Mouse (Mus musculus) CH12.LX (cell line): ENCODE measurements around the gene Slc43a1. TPM values are rescaled to one million over a fixed set of nuclear protein-coding genes. Genes with fewer than 3 reads are reported as not detected.

ENCODE experiments used
- DNase-seq: peaks from one replicate; pipeline ENCODE4 v3.0.0-alpha.2; 2013; ENCODE audit errors: extremely low read depth
- H3K27ac ChIP-seq: 2 replicates; pipeline ENCODE4 v1.5.1; 2012; ENCODE audit warnings: low read depth, mild to moderate bottlenecking, control low read depth, moderate library complexity; ENCODE audit not compliant: insufficient read depth
- H3K27me3 ChIP-seq: replicated peaks from 2 replicates; pipeline ENCODE3; 2012; ENCODE audit warnings: inconsistent platforms
- H3K36me3 ChIP-seq, 2 experiments: replicated peaks in 1 of 2; 2 replicates each; pipeline versions ENCODE3 to v1.6.1; 2012; ENCODE audit warnings: inconsistent platforms in 1 of 2, low read length in 1 of 2, mild to moderate bottlenecking in 1 of 2, mixed read lengths in 1 of 2, moderate library complexity in 1 of 2; ENCODE audit not compliant: control insufficient read depth in 1 of 2, insufficient read depth in 1 of 2
- H3K4me1 ChIP-seq, 2 experiments: 2 replicates each; pipeline ENCODE4 v1.6.1; 2012; ENCODE audit warnings: inconsistent platforms in 1 of 2, moderate library complexity in 1 of 2; ENCODE audit not compliant: insufficient read depth in 2 of 2, control insufficient read depth in 1 of 2
- H3K4me2 ChIP-seq: 2 replicates; pipeline ENCODE4 v1.6.1; 2012; ENCODE audit warnings: low read depth, mild to moderate bottlenecking, control low read depth; ENCODE audit not compliant: poor library complexity, insufficient read depth, severe bottlenecking
- H3K4me3 ChIP-seq, 3 experiments: fragments of 150-350 bp in 1 of 3; sonication (generic) in 1 of 3; replicated peaks in 1 of 3; 2 replicates each; pipeline versions ENCODE3 to v1.5.1; 2011 to 2012; ENCODE audit warnings: low read depth in 2 of 3, low read length in 2 of 3, mild to moderate bottlenecking in 2 of 3, moderate library complexity in 2 of 3, control low read depth in 1 of 3, improper control_type of control experiment in 1 of 3, inconsistent platforms in 1 of 3, mixed read lengths in 1 of 3; ENCODE audit not compliant: poor library complexity in 1 of 3
- H3K79me2 ChIP-seq: replicated peaks from 2 replicates; pipeline ENCODE4 v1.6.1; 2012; ENCODE audit warnings: mild to moderate bottlenecking, moderate library complexity; ENCODE audit not compliant: control insufficient read depth, poor library complexity, insufficient read depth, severe bottlenecking; ENCODE audit errors: extremely low read depth
- H3K9ac ChIP-seq: 2 replicates; pipeline ENCODE4 v1.6.1; 2012; ENCODE audit warnings: low read depth, mild to moderate bottlenecking, control low read depth, moderate library complexity; ENCODE audit not compliant: insufficient read depth
- H3K9me3 ChIP-seq: replicated peaks from 2 replicates; pipeline ENCODE3; 2012; ENCODE audit warnings: low read length, inconsistent platforms, mixed read lengths
- BHLHE40 ChIP-seq: IDR thresholded peaks from 2 replicates; pipeline ENCODE4 v1.6.1; 2011; ENCODE audit warnings: mild to moderate bottlenecking, low read depth, low read length, improper control_type of control experiment
- CTCF ChIP-seq, 2 experiments: IDR thresholded peaks in 1 of 2; conservative IDR thresholded peaks in 1 of 2; 2 replicates each; pipeline ENCODE4 v1.5.1; 2011 to 2012; ENCODE audit warnings: low read depth in 2 of 2, low read length in 2 of 2, improper control_type of control experiment in 1 of 2, inconsistent platforms in 1 of 2, mild to moderate bottlenecking in 1 of 2, moderate library complexity in 1 of 2
- E2F4 ChIP-seq: IDR thresholded peaks from 2 replicates; pipeline ENCODE4 v1.6.1; 2011; ENCODE audit warnings: low read depth, low read length, improper control_type of control experiment; ENCODE audit not compliant: insufficient replicate concordance
- ETS1 ChIP-seq: conservative IDR thresholded peaks from 2 replicates; pipeline ENCODE4 v1.6.1; 2012; ENCODE audit warnings: low read depth, mild to moderate bottlenecking, inconsistent platforms, low read length, improper control_type of control experiment, moderate library complexity
- JUND ChIP-seq: conservative IDR thresholded peaks from 2 replicates; pipeline ENCODE4 v1.6.1; 2011; ENCODE audit warnings: low read depth, low read length, improper control_type of control experiment
- KAT2A ChIP-seq: IDR thresholded peaks from 2 replicates; pipeline ENCODE4 v1.6.1; 2012; ENCODE audit warnings: low read length, improper control_type of control experiment, inconsistent platforms; ENCODE audit not compliant: insufficient replicate concordance
- MAFK ChIP-seq: IDR thresholded peaks from 2 replicates; pipeline ENCODE4 v1.6.1; 2011; ENCODE audit warnings: low read length, improper control_type of control experiment; ENCODE audit not compliant: insufficient replicate concordance
- MAX ChIP-seq: IDR thresholded peaks from 2 replicates; pipeline ENCODE4 v1.6.1; 2011; ENCODE audit warnings: low read length, improper control_type of control experiment
- MXI1 ChIP-seq: IDR thresholded peaks from 2 replicates; pipeline ENCODE4 v1.6.1; 2011; ENCODE audit warnings: mild to moderate bottlenecking, low read depth, low read length, improper control_type of control experiment
- NRF1 ChIP-seq: IDR thresholded peaks from 2 replicates; pipeline ENCODE4 v1.6.1; 2014; ENCODE audit warnings: low read depth, mild to moderate bottlenecking, inconsistent platforms, low read length, improper control_type of control experiment, moderate library complexity
- POLR2A ChIP-seq: IDR thresholded peaks from 2 replicates; pipeline ENCODE4 v1.6.1; 2011; ENCODE audit warnings: low read depth, mild to moderate bottlenecking, improper control_type of control experiment, low read length
- SMC3 ChIP-seq: IDR thresholded peaks from 2 replicates; pipeline ENCODE4 v1.6.1; 2011; ENCODE audit warnings: low read depth, low read length, improper control_type of control experiment
- TCF12 ChIP-seq: IDR thresholded peaks from 2 replicates; pipeline ENCODE4 v1.6.1; 2014; ENCODE audit warnings: low read depth, mild to moderate bottlenecking, inconsistent platforms, low read length, improper control_type of control experiment
- UBTF ChIP-seq: IDR thresholded peaks from 2 replicates; pipeline ENCODE4 v1.6.1; 2012; ENCODE audit warnings: low read depth, mild to moderate bottlenecking, inconsistent platforms, low read length, improper control_type of control experiment, moderate library complexity
- dilution Hi-C: fragments of 300-500 bp; cut with MboI; formaldehyde crosslinking; loops from 2 replicates; pipeline ENCODE4 v1.14.3; 2020; ENCODE audit warnings: low sequenced_read_pairs; ENCODE audit not compliant: extremely low pct_unique_long_range_greater_than_20kb, extremely low pct_ligation_motif_present
- in situ Hi-C: fragments of 300-500 bp; cut with MboI; formaldehyde crosslinking; loops from 3 replicates; pipeline ENCODE4 v1.14.3; 2019; ENCODE audit warnings: low sequenced_read_pairs, low pct_ligation_motif_present, low pct_unique_long_range_greater_than_20kb, mixed read lengths
- polyA plus RNA-seq: library from polyadenylated mRNA; unstranded; fragments of >175 nt; gene quantifications from 2 replicates; pipeline ENCODE4 v1.2.1, GENCODE M21; 2012; ENCODE audit warnings: low read depth; ENCODE audit not compliant: insufficient read length
- total RNA-seq, 2 experiments: library from RNA; depleted of rRNA; stranded (reverse); fragments of 300-350 nt in 1 of 2; fragments of >200 nt in 1 of 2; gene quantifications; 2 replicates each; pipeline ENCODE4 v1.2.3; 2012 to 2014

Gene Slc43a1
- total and polyA plus RNA-seq, 3 experiments, result 0.19 to 5.0 (median 0.30) TPM

- TF ChIP-seq ETS1, result no peak
- no peak for TF ChIP-seq SMC3
- no peak for TF ChIP-seq TCF12
- TF ChIP-seq UBTF, result no peak
- TF ChIP-seq MAFK, result 0 out of 2 replicates have a peak, but pooled peaks have one; percentile 30
Measured at GRCm38 (mm10) chr2:84886234-84886731, 47.6 kb downstream of the Slc43a1 start, which contains the start of gene Rtn4rl2. Gene Rtn4rl2, minus strand, starts transcription at chr2:84886710.

GRCm38 (mm10) chr2:84886821-84887281, 48.2 kb downstream of the Slc43a1 start:
- peaks cover 31% of the 10 kb centered on the region for H3K27me3 ChIP-seq
- H3K36me3 ChIP-seq, result no peaks in the 10 kb centered on the region
- no peaks in the 10 kb centered on the region for H3K79me2 ChIP-seq
- H3K4me2 ChIP-seq, result peak overlapping the region; percentile 84
- H3K9ac ChIP-seq, result no peak overlapping the region
- dilution Hi-C loops, result no loop called here
- H3K4me1 ChIP-seq, result peaks cover 0 to 21% of the 10 kb centered on the region in 2 experiments; a peak in 2 of 4 replicates
- peak overlapping the region in 1 of 3 experiments; percentile 3 for H3K4me3 ChIP-seq
- peaks cover 4% of the 10 kb centered on the region for H3K9me3 ChIP-seq
- no peak for DNase-seq
- no peak overlapping the region for H3K27ac ChIP-seq
- in situ Hi-C loops, result loop anchor here (25.0 kb wide), 1 partner anchor 350 kb away; no protein-coding TSS in a partner anchor
- TF ChIP-seq MAX, result no peak
- TF ChIP-seq JUND, result no peak
- TF ChIP-seq, all 38 proteins: peak for 0

More at GRCm38 (mm10) chr2:84886234-84886731, 47.6 kb downstream of the Slc43a1 start, which contains the start of gene Rtn4rl2:
- Histone ChIP-seq H3K27me3 (peaks cover 31% of the 10 kb centered on the region), H3K27ac (no peak within 1 kb of the TSS), H3K36me3 (no peaks in the 10 kb centered on the region), H3K4me2 (peak within 1 kb of the TSS; percentile 84), H3K4me1 (peaks cover 0 to 21% of the 10 kb centered on the region in 2 experiments; a peak in 2 of 4 replicates), H3K79me2 (no peaks in the 10 kb centered on the region), H3K9ac (no peak within 1 kb of the TSS), H3K4me3 (peak within 1 kb of the TSS in 2 of 3 experiments; percentile 8 to 42), H3K9me3 (peaks cover 4% of the 10 kb centered on the region)
- no peak for DNase-seq
- in situ Hi-C loops (loop anchor here (25.0 kb wide), 1 partner anchor 351 kb away; no protein-coding TSS in a partner anchor), dilution Hi-C loops (no loop called here)

- DNase-seq, result peak; percentile 27
- Histone ChIP-seq H3K9ac (no peak overlapping the region), H3K4me2 (peak overlapping the region; percentile 84), H3K79me2 (no peaks in the 10 kb centered on the region), H3K4me3 (peak overlapping the region in 2 of 3 experiments; percentile 8 to 55), H3K9me3 (peaks cover 4% of the 10 kb centered on the region), H3K4me1 (peaks cover 0 to 21% of the 10 kb centered on the region in 2 experiments; a peak in 2 of 4 replicates), H3K27me3 (peaks cover 31% of the 10 kb centered on the region), H3K27ac (no peak overlapping the region), H3K36me3 (no peaks in the 10 kb centered on the region)
- dilution Hi-C loops, result no loop called here
- TF ChIP-seq BHLHE40, result peak; percentile 11; the same call in 1 of the 2 replicates
- TF ChIP-seq E2F4, result no peak
- TF ChIP-seq NRF1, result peak; percentile 74
- no peak for TF ChIP-seq KAT2A
- TF ChIP-seq POLR2A, result no peak
- TF ChIP-seq MXI1, result 0 out of 2 replicates have a peak, but pooled peaks have one; percentile 16
- TF ChIP-seq CTCF (conservative IDR thresholded peaks at IDR 0.05 in 1 of 2, IDR thresholded peaks at IDR 0.05 in 1 of 2; ENCODE audit: low read depth in 2 of 2, low read length in 2 of 2), result peak in 1 of 2 experiments; percentile 33; a peak in 2 of 4 replicates
- in situ Hi-C loops, result loop anchor here (25.0 kb wide), 1 partner anchor 350 kb away; no protein-coding TSS in a partner anchor
Measured at GRCm38 (mm10) chr2:84887411-84888271, 49.0 kb downstream of the Slc43a1 start.
